Mouse (Mus musculus): ENCODE data around the gene Lpin3. TPM values are rescaled to one million over a fixed set of nuclear protein-coding genes. Genes with fewer than 3 reads are reported as not detected.
A peak's percentile ranks its signal among the peaks of the same experiment; 100 is the strongest.

The Lpin3 gene
- total RNA-seq (2021), result 1 to 10 TPM; 3.9 to 6.3 TPM
- long read RNA-seq, experiment 1, transcript Lpin3-203 (20 exons, 3,470 nt), result major isoform, 7 of 7 reads
- long read RNA-seq, experiment 1, partial matches to known transcripts, result 0 of 7 reads
- long read RNA-seq, experiment 1, other reads (novel, unspliced or antisense), result 0 of 7 reads
- long read RNA-seq, experiment 2, partial matches to known transcripts, result 0 of 1 reads
- long read RNA-seq, experiment 2, other reads (novel, unspliced or antisense), result 1 of 1 reads

- peak; percentile 84 to 91 for DNase-seq
Measured at GRCm38 (mm10) chr2:160880453-160881195, at the start of gene Lpin3. Gene Lpin3, plus strand, starts transcription at chr2:160880670.

GRCm38 (mm10) chr2:160840838-160841237 is 39.6 kb upstream of the Lpin3 start:
- DNase-seq, result no peak

- no peak for DNase-seq
Measured at GRCm38 (mm10) chr2:160847664-160848063, 32.8 kb upstream of the Lpin3 start.

GRCm38 (mm10) chr2:160848186-160848585 is 32.3 kb upstream of the Lpin3 start:
- peak; percentile 38 to 42 for DNase-seq

- DNase-seq, result no peak
Measured at GRCm38 (mm10) chr2:160849617-160850240, 30.7 kb upstream of the Lpin3 start.

- no peak for DNase-seq
Measured at GRCm38 (mm10) chr2:160850360-160850759, 30.1 kb upstream of the Lpin3 start.

- no peak for DNase-seq
Measured at GRCm38 (mm10) chr2:160854687-160855086, 25.8 kb upstream of the Lpin3 start.

- no peak for DNase-seq
Measured at GRCm38 (mm10) chr2:160856359-160857102, 23.9 kb upstream of the Lpin3 start.

- DNase-seq, result no peak
Measured at GRCm38 (mm10) chr2:160860363-160860762, 20.1 kb upstream of the Lpin3 start.

- no peak for DNase-seq
Measured at GRCm38 (mm10) chr2:160864112-160864511, 16.4 kb upstream of the Lpin3 start.

GRCm38 (mm10) chr2:160865266-160865665 is 15.2 kb upstream of the Lpin3 start:
- no peak for DNase-seq

GRCm38 (mm10) chr2:160869446-160869845 is 11.0 kb upstream of the Lpin3 start:
- DNase-seq, result no peak

- no peak for DNase-seq
Measured at GRCm38 (mm10) chr2:160871310-160871709, 9.2 kb upstream of the Lpin3 start.

- peak; percentile 78 to 83 for DNase-seq
Measured at GRCm38 (mm10) chr2:160872395-160872794, 8.1 kb upstream of the Lpin3 start.

GRCm38 (mm10) chr2:160872890-160873382 is 7.5 kb upstream of the Lpin3 start, which contains the start of gene Zhx3:
Gene Zhx3, minus strand, starts transcription at chr2:160872998.
- DNase-seq, result peak; percentile 96 to 97

GRCm38 (mm10) chr2:160874231-160874877 is 6.1 kb upstream of the Lpin3 start:
- DNase-seq, result peak in 1 of 2 experiments; percentile 67

GRCm38 (mm10) chr2:160876115-160876514 is 4.4 kb upstream of the Lpin3 start:
- DNase-seq, result no peak

GRCm38 (mm10) chr2:160881462-160882101 is 1.1 kb downstream of the Lpin3 start:
- DNase-seq, result peak in 1 of 2 experiments; percentile 48

GRCm38 (mm10) chr2:160882436-160882835 is 2.0 kb downstream of the Lpin3 start:
- DNase-seq, result peak; percentile 38 to 48

- peak; percentile 81 to 91 for DNase-seq
Measured at GRCm38 (mm10) chr2:160883912-160884311, 3.4 kb downstream of the Lpin3 start.

- DNase-seq, result peak; percentile 49 to 79
Measured at GRCm38 (mm10) chr2:160884830-160885229, 4.4 kb downstream of the Lpin3 start.
